Mouse (Mus musculus) C2C12 (cell line): ENCODE measurements at regions not wholly inside any gene's neighbourhood (a gene's known extent, or its start where the extent isn't known, plus 50 kb on each side); places are given as distances from the start of the nearest gene placed in this dataset.

Experiments
- CEBPB ChIP-seq: IDR thresholded peaks from one replicate; pipeline ENCODE4 v1.6.1; 2011; ENCODE audit warnings: low read depth, mild to moderate bottlenecking, control low read depth, moderate library complexity
- CTCF ChIP-seq: IDR thresholded peaks from one replicate; pipeline ENCODE4 v1.5.1; 2011; ENCODE audit not compliant: control insufficient read depth, insufficient read depth, insufficient read length
- FOSL1 ChIP-seq: IDR thresholded peaks from one replicate; pipeline ENCODE4 v1.8.0; 2011; ENCODE audit warnings: mild to moderate bottlenecking, low read length; ENCODE audit not compliant: poor library complexity, insufficient read depth, severe bottlenecking
- MAX ChIP-seq: IDR thresholded peaks from one replicate; pipeline ENCODE4 v1.6.1; 2011; ENCODE audit warnings: mild to moderate bottlenecking, control low read depth
- MYOD1 ChIP-seq: IDR thresholded peaks from one replicate; pipeline ENCODE4 v1.6.1; 2011; ENCODE audit warnings: low read depth; ENCODE audit not compliant: control insufficient read depth, insufficient read length
- MYOG ChIP-seq: IDR thresholded peaks from one replicate; pipeline ENCODE4 v1.6.1; 2011; ENCODE audit not compliant: control insufficient read depth, insufficient read length; ENCODE audit errors: extremely low read depth
- USF1 ChIP-seq: IDR thresholded peaks from one replicate; pipeline ENCODE4 v1.6.1; 2011; ENCODE audit warnings: low read depth, mild to moderate bottlenecking, control low read depth, moderate library complexity

GRCm38 (mm10) chr10:16592870-16593269 is 1130.1 kb upstream of the Cited2 start:
- no peak for TF ChIP-seq CTCF
- TF ChIP-seq FOSL1, result no peak
- TF ChIP-seq MYOD1, result no peak
- no peak for TF ChIP-seq MAX
- no peak for TF ChIP-seq MYOG
- TF ChIP-seq CEBPB, result no peak
- no peak for TF ChIP-seq USF1
